Mouse (Mus musculus) kidney, embryonic 15.5 days (tissue): ENCODE data around the gene Mixl1. TPM values are rescaled to one million over a fixed set of nuclear protein-coding genes. Genes with fewer than 3 reads are reported as not detected.

Experiments used
- ATAC-seq: fragments of 200-750 bp; cut with Nextera tagmentation; replicated peaks from 2 replicates; pipeline ENCODE4 v1.8.0; 2017; ENCODE audit warnings: moderate TSS enrichment; ENCODE audit not compliant: low FRiP score
- H3K27ac ChIP-seq: fragments of 300-500 bp; sonication (generic); 2 replicates; pipeline ENCODE4 v1.5.1; 2015; ENCODE audit warnings: mild to moderate bottlenecking, inconsistent platforms
- H3K27me3 ChIP-seq: fragments of 300-500 bp; sonication (generic); 2 replicates; pipeline ENCODE4 v1.6.1; 2015; ENCODE audit warnings: inconsistent platforms
- H3K36me3 ChIP-seq: fragments of 300-500 bp; sonication (generic); 2 replicates; pipeline ENCODE4 v1.6.1; 2015; ENCODE audit warnings: inconsistent platforms
- H3K4me1 ChIP-seq: fragments of 300-500 bp; sonication (generic); 2 replicates; pipeline ENCODE4 v1.6.1; 2015; ENCODE audit warnings: inconsistent platforms
- H3K4me2 ChIP-seq: fragments of 300-500 bp; sonication (generic); 2 replicates; pipeline ENCODE4 v1.6.1; 2015; ENCODE audit warnings: moderate library complexity, mild to moderate bottlenecking, inconsistent platforms
- H3K4me3 ChIP-seq: fragments of 300-500 bp; sonication (generic); replicated peaks from 2 replicates; pipeline ENCODE4 v1.5.1; 2015; ENCODE audit warnings: mild to moderate bottlenecking, inconsistent platforms
- H3K9ac ChIP-seq: fragments of 300-500 bp; sonication (generic); 2 replicates; pipeline ENCODE4 v1.6.1; 2015; ENCODE audit warnings: mild to moderate bottlenecking, inconsistent platforms
- H3K9me3 ChIP-seq: fragments of 300-500 bp; sonication (generic); replicated peaks from 2 replicates; pipeline ENCODE4 v1.6.1; 2016; ENCODE audit warnings: inconsistent platforms
- WGBS: fragments of 180-500 bp; shearing (Covaris S2); methylation state at CpG from one replicate; pipeline ENCODE4 v1.1.7; 2015; ENCODE audit warnings: mixed read lengths; 5-methylcytosine and 5-hydroxymethylcytosine counted together
- polyA plus RNA-seq: library from polyadenylated mRNA; unstranded; fragments of >200 nt; fragmentation: Nextera tagmentation; extraction: Ambion mirVana; gene quantifications from 2 replicates; pipeline ENCODE4 v1.2.1, GENCODE M21; 2015

Mixl1 gene
- polyA plus RNA-seq: 0.39 and 0.59 TPM in 2 replicates

DNA sequence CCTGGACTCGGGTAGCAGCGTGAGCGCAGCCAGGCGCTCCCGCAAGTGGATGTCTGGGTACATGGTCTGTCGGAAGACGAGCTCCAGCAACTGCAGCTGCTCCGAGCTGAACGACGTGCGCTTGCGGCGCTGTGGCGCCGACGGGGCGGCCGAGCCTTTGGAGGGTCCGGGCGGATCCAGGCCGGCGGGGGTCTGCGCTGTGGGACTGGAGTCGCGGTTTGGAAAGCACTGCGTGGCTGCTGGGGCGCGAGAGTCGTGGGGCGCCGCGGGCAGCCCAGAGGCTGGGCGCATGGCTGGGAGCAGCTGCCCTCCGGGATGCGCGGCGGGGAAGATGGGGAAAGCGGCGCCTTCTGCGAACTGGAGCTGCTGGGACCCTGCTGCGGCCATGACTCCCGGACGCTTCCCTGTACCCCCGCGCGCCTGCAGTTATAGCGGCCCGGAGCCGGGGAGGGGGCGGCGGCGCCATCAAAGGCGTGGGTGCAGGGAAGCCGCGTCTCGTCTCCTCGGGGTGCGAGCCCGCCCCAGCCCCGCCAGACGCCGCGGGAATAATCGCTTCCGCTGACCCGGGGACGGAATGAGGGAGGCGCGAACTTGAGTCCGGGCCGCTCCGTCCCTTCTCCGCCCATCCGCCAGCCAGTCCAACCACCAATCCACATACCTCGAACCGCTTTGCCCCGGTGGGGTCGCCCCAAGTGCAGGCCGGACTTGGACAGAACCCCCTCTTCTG is at the start of gene Mixl1:
Gene Mixl1, minus strand, starts transcription at position 409 of the 727 bp plus-strand sequence.
- H3K27me3 ChIP-seq: peaks cover 59% of the 10 kb centered on the region
- peaks cover 13% of the 10 kb centered on the region for H3K4me1 ChIP-seq
- H3K27ac ChIP-seq: no peak within 1 kb of the TSS
- no peaks in the 10 kb centered on the region for H3K9me3 ChIP-seq
- H3K4me3 ChIP-seq: peak within 1 kb of the TSS; percentile 55
- WGBS: under 1% methylated on average over 76 of the region's 79 CpGs
- peak within 1 kb of the TSS; percentile 34; the same call in 1 of the 2 replicates for H3K9ac ChIP-seq
- peaks cover 10% of the 10 kb centered on the region for H3K36me3 ChIP-seq
- peak within 1 kb of the TSS; percentile 84 for H3K4me2 ChIP-seq
- peak; percentile 66; the same call in 1 of the 2 replicates for ATAC-seq

DNA sequence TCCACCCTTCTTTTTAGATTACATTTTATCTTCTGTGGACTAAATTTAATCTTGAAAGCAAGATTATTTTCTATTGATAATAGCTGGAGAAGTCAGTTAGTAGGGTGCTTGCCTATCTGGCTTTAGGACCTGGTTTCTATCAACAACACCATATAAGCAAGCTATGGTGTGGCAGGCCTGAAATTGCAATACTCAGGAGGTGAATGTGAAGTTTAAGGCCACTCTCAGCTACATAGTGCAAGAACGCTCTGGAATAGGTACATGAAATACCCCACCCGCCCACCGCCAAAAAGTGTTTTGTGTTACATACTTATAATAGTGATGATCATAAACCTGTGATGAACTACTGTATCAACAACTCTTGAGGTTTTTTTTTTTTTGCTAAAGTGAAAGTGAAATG is 32.4 kb upstream of the Mixl1 start:
- Histone ChIP-seq H3K9ac (no peak overlapping the region), H3K4me3 (no peak overlapping the region), H3K9me3 (no peaks in the 10 kb centered on the region), H3K4me2 (no peak overlapping the region), H3K4me1 (peaks cover 26% of the 10 kb centered on the region), H3K36me3 (peaks cover 10% of the 10 kb centered on the region), H3K27ac (no peak overlapping the region), H3K27me3 (no peaks in the 10 kb centered on the region)
- ATAC-seq: no peak
- WGBS: 90% methylated on average over 3 of the region's 3 CpGs

DNA sequence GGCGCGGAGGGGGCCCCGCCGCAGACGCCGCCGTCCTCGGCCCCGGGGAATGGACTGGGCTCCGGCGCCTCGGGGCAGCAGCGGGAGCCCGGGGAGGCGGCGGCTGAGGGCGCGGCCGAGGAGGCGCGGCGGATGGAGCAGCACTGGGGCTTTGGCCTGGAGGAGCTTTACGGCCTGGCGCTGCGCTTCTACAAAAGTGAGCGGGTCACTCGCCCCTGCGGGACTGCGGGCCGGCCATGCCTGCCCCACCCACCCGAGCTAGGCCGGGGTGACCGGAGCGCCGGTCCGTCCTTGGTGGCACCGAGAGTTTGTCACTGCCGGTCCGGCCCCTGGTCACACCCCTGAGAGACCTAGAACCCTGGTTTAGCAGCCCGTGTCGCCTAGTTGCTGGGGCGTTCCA is 29.3 kb upstream of the Mixl1 start:
- Histone ChIP-seq H3K4me1 (peaks cover 26% of the 10 kb centered on the region), H3K9ac (peak overlapping the region; percentile 99), H3K27me3 (no peaks in the 10 kb centered on the region), H3K9me3 (no peaks in the 10 kb centered on the region), H3K4me2 (peak overlapping the region; percentile 74), H3K27ac (peak overlapping the region; percentile 95), H3K4me3 (peak overlapping the region; percentile 99), H3K36me3 (no peaks in the 10 kb centered on the region)
- peak; percentile 87 for ATAC-seq
- WGBS: under 1% methylated on average over 38 of the region's 42 CpGs

DNA sequence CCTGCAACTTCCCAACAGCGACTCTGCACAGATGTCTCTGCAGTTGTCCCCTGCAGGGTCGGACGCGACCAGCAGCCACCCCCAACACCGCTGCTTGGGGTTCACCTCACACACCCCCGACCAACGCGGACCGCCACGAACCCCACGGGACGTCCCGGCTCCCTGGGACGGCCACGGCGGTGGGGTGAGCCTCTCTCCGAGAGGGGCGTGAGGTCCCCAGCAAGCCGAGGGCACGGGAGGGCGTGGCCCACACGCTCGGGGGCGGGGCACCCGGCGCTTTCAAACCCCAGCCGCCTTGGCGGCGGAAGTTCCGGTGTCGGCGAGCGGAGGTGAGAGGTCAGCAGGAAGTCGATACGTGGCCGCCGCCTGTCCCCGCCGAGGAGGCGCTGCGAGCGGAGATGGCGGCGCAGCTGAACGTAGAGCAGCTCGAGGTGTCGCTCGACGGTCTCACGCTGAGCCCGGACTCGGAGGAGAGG is 28.9 kb upstream of the Mixl1 start, which contains the start of gene Acbd3:
Gene Acbd3, plus strand, starts transcription at position 340 of the 476 bp plus-strand sequence.
- Histone ChIP-seq H3K36me3 (no peaks in the 10 kb centered on the region), H3K9me3 (no peaks in the 10 kb centered on the region), H3K4me2 (peak within 1 kb of the TSS; percentile 74), H3K4me1 (peaks cover 26% of the 10 kb centered on the region), H3K27ac (peak within 1 kb of the TSS; percentile 95), H3K27me3 (no peaks in the 10 kb centered on the region), H3K9ac (peak within 1 kb of the TSS; percentile 99), H3K4me3 (peak within 1 kb of the TSS; percentile 99)
- WGBS: under 1% methylated on average over 52 of the region's 52 CpGs
- peak; percentile 92 for ATAC-seq

DNA sequence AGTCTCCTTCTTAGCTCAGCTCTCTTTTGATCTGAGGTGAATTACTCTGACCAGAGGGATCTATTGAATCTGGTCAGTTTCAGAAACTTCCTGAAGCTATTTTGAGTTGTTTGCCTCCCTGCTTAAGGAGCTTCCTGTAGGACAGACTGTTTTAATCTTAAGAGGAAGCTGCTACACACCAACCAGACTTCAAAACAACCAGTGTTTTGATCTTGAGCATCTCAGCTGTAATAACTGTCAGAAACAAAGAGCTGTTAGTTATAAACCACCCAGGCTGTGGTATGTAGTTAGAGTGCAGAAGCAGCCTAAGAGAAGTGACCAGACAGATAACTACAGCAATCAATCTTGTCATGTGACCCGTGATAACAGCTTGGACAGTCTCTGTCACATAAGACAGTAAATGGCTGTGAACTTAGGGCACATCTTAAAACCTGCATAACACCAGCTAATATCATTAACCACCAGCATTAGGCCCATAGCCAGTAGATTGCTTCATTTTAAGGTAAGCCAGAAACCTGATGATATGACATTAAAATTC is 26.9 kb upstream of the Mixl1 start:
- Histone ChIP-seq H3K4me3 (no peak overlapping the region), H3K36me3 (no peaks in the 10 kb centered on the region), H3K27me3 (no peaks in the 10 kb centered on the region), H3K4me2 (no peak overlapping the region), H3K9ac (no peak overlapping the region), H3K9me3 (no peaks in the 10 kb centered on the region), H3K27ac (no peak overlapping the region), H3K4me1 (peaks cover 18% of the 10 kb centered on the region)
- 24% methylated on average over 1 of the region's 1 CpGs for WGBS
- ATAC-seq: no peak

GRCm38 (mm10) chr1:180722608-180723007 is 25.8 kb upstream of the Mixl1 start:
- no peaks in the 10 kb centered on the region for H3K27me3 ChIP-seq
- no peak overlapping the region for H3K4me3 ChIP-seq
- H3K9ac ChIP-seq: no peak overlapping the region
- no peaks in the 10 kb centered on the region for H3K36me3 ChIP-seq
- H3K4me2 ChIP-seq: no peak overlapping the region
- H3K27ac ChIP-seq: no peak overlapping the region
- peaks cover 14% of the 10 kb centered on the region for H3K4me1 ChIP-seq
- WGBS: 48% methylated on average over 1 of the region's 1 CpGs
- ATAC-seq: no peak
- no peaks in the 10 kb centered on the region for H3K9me3 ChIP-seq

- Histone ChIP-seq H3K27me3 (no peaks in the 10 kb centered on the region), H3K9ac (no peak overlapping the region), H3K27ac (no peak overlapping the region), H3K36me3 (no peaks in the 10 kb centered on the region), H3K4me3 (no peak overlapping the region), H3K4me2 (no peak overlapping the region), H3K9me3 (no peaks in the 10 kb centered on the region), H3K4me1 (peaks cover 2% of the 10 kb centered on the region)
- ATAC-seq: no peak
- 43% methylated on average over 5 of the region's 5 CpGs for WGBS
Measured at GRCm38 (mm10) chr1:180719951-180720689, 23.3 kb upstream of the Mixl1 start.

GRCm38 (mm10) chr1:180719483-180719882 is 22.6 kb upstream of the Mixl1 start:
- Histone ChIP-seq H3K4me2 (no peak overlapping the region), H3K9me3 (no peaks in the 10 kb centered on the region), H3K27ac (no peak overlapping the region), H3K4me1 (no peaks in the 10 kb centered on the region), H3K9ac (no peak overlapping the region), H3K4me3 (no peak overlapping the region), H3K27me3 (no peaks in the 10 kb centered on the region), H3K36me3 (no peaks in the 10 kb centered on the region)
- WGBS: 80% methylated on average over 6 of the region's 6 CpGs
- ATAC-seq: no peak

GRCm38 (mm10) chr1:180718756-180719155 is 21.9 kb upstream of the Mixl1 start:
- Histone ChIP-seq H3K4me1 (no peaks in the 10 kb centered on the region), H3K27me3 (no peaks in the 10 kb centered on the region), H3K9ac (no peak overlapping the region), H3K36me3 (no peaks in the 10 kb centered on the region), H3K27ac (no peak overlapping the region), H3K9me3 (no peaks in the 10 kb centered on the region), H3K4me3 (no peak overlapping the region), H3K4me2 (no peak overlapping the region)
- no peak for ATAC-seq
- 84% methylated on average over 5 of the region's 5 CpGs for WGBS

GRCm38 (mm10) chr1:180708935-180709776 is 12.3 kb upstream of the Mixl1 start:
- H3K4me1 ChIP-seq: 0 out of 2 replicates have a peak, but pooled peaks cover 4% of the 10 kb centered on the region
- H3K36me3 ChIP-seq: no peaks in the 10 kb centered on the region
- 0 out of 2 replicates have a peak, but pooled peaks cover 7% of the 10 kb centered on the region for H3K27me3 ChIP-seq
- 68% methylated on average over 14 of the region's 14 CpGs for WGBS
- H3K9ac ChIP-seq: no peak overlapping the region
- no peak overlapping the region for H3K27ac ChIP-seq
- no peak overlapping the region for H3K4me2 ChIP-seq
- H3K9me3 ChIP-seq: no peaks in the 10 kb centered on the region
- ATAC-seq: no peak
- H3K4me3 ChIP-seq: no peak overlapping the region

DNA sequence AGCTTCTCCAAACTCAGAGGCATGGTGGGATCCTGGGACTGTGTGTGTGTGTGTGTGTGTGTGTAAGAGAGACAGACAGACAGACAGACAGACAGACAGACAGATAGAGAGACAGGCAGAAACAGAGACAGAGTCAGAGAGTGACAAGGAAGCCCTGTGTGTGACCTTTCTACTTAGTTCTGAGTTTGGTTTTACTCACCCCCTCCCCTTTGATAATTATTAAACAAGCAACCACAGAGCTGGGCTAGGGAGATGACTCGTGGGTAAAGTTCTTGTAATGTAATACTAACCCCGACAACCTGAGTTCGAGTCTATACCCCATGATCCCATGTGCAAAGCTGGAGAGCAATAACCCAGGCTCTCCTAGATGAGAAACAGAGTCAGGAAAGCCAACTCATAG is 11.0 kb upstream of the Mixl1 start:
- H3K27me3 ChIP-seq: 0 out of 2 replicates have a peak, but pooled peaks cover 8% of the 10 kb centered on the region
- no peak overlapping the region for H3K9ac ChIP-seq
- no peak overlapping the region for H3K27ac ChIP-seq
- H3K4me1 ChIP-seq: 0 out of 2 replicates have a peak, but pooled peaks cover 4% of the 10 kb centered on the region
- WGBS: 63% methylated on average over 3 of the region's 3 CpGs
- ATAC-seq: no peak; the same call in 1 of the 2 replicates
- no peak overlapping the region for H3K4me3 ChIP-seq
- H3K4me2 ChIP-seq: no peak overlapping the region
- H3K9me3 ChIP-seq: no peaks in the 10 kb centered on the region
- no peaks in the 10 kb centered on the region for H3K36me3 ChIP-seq
